ENCODE assay signal across 10 mouse cellular contexts in genomic region chr16:29714612-29715127, GRCm38 (mm10).
DNase-seq lines count a peak whose midpoint lies in the region; ATAC-seq and TF ChIP-seq lines count a peak whose summit lies in the region.
"Had no signal": no experiment of that assay in that cellular context is flagged by ENCODE, and none has a peak within 500 bp of the region (broad histone marks: within the 10 kb centered on the region; RNA-seq: fewer than 3 reads in every experiment).

No protein-coding gene starts in this region.

- no peak for TF ChIP-seq EP300 in lung, postnatal 0 days (IDR thresholded peaks at IDR 0.05)

- no peaks in the 10 kb centered on the region for H3K9me3 ChIP-seq in heart, embryonic 11.5 days (replicated peaks; ENCODE audit: control insufficient read depth, low read length)
- H3K9me3 ChIP-seq in E14TG2a.4 (ENCODE audit: low read length) = peaks cover 9% of the 10 kb centered on the region
- no peaks in the 10 kb centered on the region for H3K9me3 ChIP-seq in heart, embryonic 10.5 days
- H3K9me3 ChIP-seq in lung, postnatal 0 days (ENCODE audit: low read length) = no peaks in the 10 kb centered on the region
- H3K9me3 ChIP-seq: embryonic facial prominence, embryonic 13.5 days; limb, embryonic 13.5 days had no signal

- no peak for ATAC-seq in heart, embryonic 11.5 days (replicated peaks; ENCODE audit: insufficient number of reproducible peaks, low FRiP score, low TSS enrichment)
- peak; percentile 80 for ATAC-seq in lung, postnatal 0 days
- ATAC-seq in megakaryocyte-erythroid progenitor cell, adult 5-6 weeks (replicated peaks; ENCODE audit: low FRiP score, low TSS enrichment, poor library complexity, severe bottlenecking) = no peak

- no peaks in the 10 kb centered on the region for H3K36me3 ChIP-seq in heart, embryonic 11.5 days (ENCODE audit: control insufficient read depth, insufficient read depth, low read length)
- no peaks in the 10 kb centered on the region for H3K36me3 ChIP-seq in E14TG2a.4 (ENCODE audit: insufficient read depth, low read length)
- H3K36me3 ChIP-seq in heart, embryonic 10.5 days = no peaks in the 10 kb centered on the region
- no peaks in the 10 kb centered on the region; the same call in 1 of the 2 replicates for H3K36me3 ChIP-seq in lung, postnatal 0 days (ENCODE audit: insufficient read depth, low read length)
- H3K36me3 ChIP-seq: embryonic facial prominence, embryonic 13.5 days; limb, embryonic 13.5 days had no signal

- 51% methylated on average over 10 of the region's 10 CpGs for WGBS in heart, embryonic 11.5 days (ENCODE audit: insufficient replicate concordance)
- WGBS in cerebellum, adult 2 months = 6% methylated on average over 10 of the region's 10 CpGs
- WGBS in heart, embryonic 10.5 days = 52% methylated on average over 10 of the region's 10 CpGs
- WGBS in lung, postnatal 0 days = 44% methylated on average over 10 of the region's 10 CpGs

- TF ChIP-seq CTCF in E14TG2a.4 (conservative IDR thresholded peaks at IDR 0.05; ENCODE audit: low read length) = no peak
- no peak for TF ChIP-seq CTCF in cerebellum, adult 2 months (IDR thresholded peaks at IDR 0.05; ENCODE audit: borderline replicate concordance, insufficient read depth, low read depth, low read length)
- TF ChIP-seq CTCF in lung, postnatal 0 days (IDR thresholded peaks at IDR 0.05) = no peak

- H3K4me2 ChIP-seq in heart, embryonic 11.5 days = no peak overlapping the region
- H3K4me2 ChIP-seq in lung, postnatal 0 days (replicated peaks; ENCODE audit: low read depth, low read length) = no peak overlapping the region
- H3K4me2 ChIP-seq: embryonic facial prominence, embryonic 13.5 days; limb, embryonic 13.5 days had no signal

- TF ChIP-seq POLR2A in cerebellum, adult 2 months (IDR thresholded peaks at IDR 0.05; ENCODE audit: borderline replicate concordance, insufficient read depth, low read length) = no peak

- H3K27ac ChIP-seq in heart, embryonic 11.5 days (ENCODE audit: low read depth, low read length) = no peak overlapping the region
- no peak overlapping the region for H3K27ac ChIP-seq in cerebellum, adult 2 months (ENCODE audit: insufficient read depth, low read length)
- no peak overlapping the region for H3K27ac ChIP-seq in heart, embryonic 10.5 days
- no peak overlapping the region for H3K27ac ChIP-seq in lung, postnatal 0 days (ENCODE audit: low read length)
- H3K27ac ChIP-seq: embryonic facial prominence, embryonic 13.5 days; limb, embryonic 13.5 days had no signal

- no peaks in the 10 kb centered on the region for H3K27me3 ChIP-seq in heart, embryonic 11.5 days (ENCODE audit: control insufficient read depth, insufficient read depth, low read length)
- H3K27me3 ChIP-seq in E14TG2a.4 (ENCODE audit: insufficient read depth, low read length) = no peaks in the 10 kb centered on the region
- no peaks in the 10 kb centered on the region for H3K27me3 ChIP-seq in cerebellum, adult 2 months (ENCODE audit: control insufficient read depth, insufficient read depth, low read length)
- H3K27me3 ChIP-seq in heart, embryonic 10.5 days (ENCODE audit: insufficient read depth, poor library complexity, severe bottlenecking) = peaks cover 27% of the 10 kb centered on the region
- no peaks in the 10 kb centered on the region for H3K27me3 ChIP-seq in lung, postnatal 0 days (replicated peaks; ENCODE audit: insufficient read depth, low read length)
- H3K27me3 ChIP-seq: embryonic facial prominence, embryonic 13.5 days; limb, embryonic 13.5 days had no signal

- no peak overlapping the region for H3K4me3 ChIP-seq in heart, embryonic 11.5 days (ENCODE audit: low read depth, low read length)
- H3K4me3 ChIP-seq in E14TG2a.4 (replicated peaks; ENCODE audit: low read length) = 0 out of 2 replicates have a peak overlapping the region, but pooled peaks have one; percentile 21
- no peak overlapping the region for H3K4me3 ChIP-seq in cerebellum, adult 2 months (replicated peaks; ENCODE audit: insufficient read depth, low read depth, low read length)
- H3K4me3 ChIP-seq in heart, embryonic 10.5 days = no peak overlapping the region
- no peak overlapping the region for H3K4me3 ChIP-seq in lung, postnatal 0 days (ENCODE audit: low read depth, low read length)
- H3K4me3 ChIP-seq: embryonic facial prominence, embryonic 13.5 days; limb, embryonic 13.5 days had no signal

- no peaks in the 10 kb centered on the region for H3K4me1 ChIP-seq in heart, embryonic 11.5 days (ENCODE audit: control insufficient read depth, insufficient read depth, low read length)
- H3K4me1 ChIP-seq in E14TG2a.4 (replicated peaks; ENCODE audit: low read depth, low read length) = peaks cover 46% of the 10 kb centered on the region
- peaks cover 20% of the 10 kb centered on the region for H3K4me1 ChIP-seq in cerebellum, adult 2 months (ENCODE audit: control insufficient read depth, insufficient read depth, low read length)
- peaks cover 21% of the 10 kb centered on the region for H3K4me1 ChIP-seq in heart, embryonic 10.5 days
- no peaks in the 10 kb centered on the region for H3K4me1 ChIP-seq in lung, postnatal 0 days (ENCODE audit: insufficient read depth, low read depth, low read length)

- H3K9ac ChIP-seq in heart, embryonic 11.5 days (ENCODE audit: low read depth, low read length) = no peak overlapping the region
- H3K9ac ChIP-seq in lung, postnatal 0 days (replicated peaks; ENCODE audit: low read depth) = no peak overlapping the region
- H3K9ac ChIP-seq: embryonic facial prominence, embryonic 13.5 days; limb, embryonic 13.5 days had no signal

- DNase-seq in heart, adult 11 months = peak; percentile 98
- DNase-seq in cerebellum, adult 2 months = peak; percentile 79 to 85
- peak; percentile 72 for DNase-seq in heart, embryonic 10.5 days (ENCODE audit: low spot score)
- peak; percentile 66 for DNase-seq in lung, postnatal 0 days (ENCODE audit: low spot score)
- DNase-seq in urinary bladder, postnatal 4 days (ENCODE audit: low spot score in 2 of 2) = no peak

Comparison
In these comparisons a context has a peak if more than half of its experiments do, and no peak if none do; other contexts are left out.
1. DNase-seq: peak in heart, adult 11 months (single experiment), cerebellum, adult 2 months (2 of 2), heart, embryonic 10.5 days (single experiment) and lung, postnatal 0 days (single experiment); none in urinary bladder, postnatal 4 days (0 of 2).